Mouse (Mus musculus): ENCODE measurements around the gene Zkscan14.
"Not testable (repeated sequence)": the region's sequence is repeated elsewhere in the genome, so short reads cannot be mapped to it uniquely, and the experiment has no call there.

Zkscan14 gene

DNA sequence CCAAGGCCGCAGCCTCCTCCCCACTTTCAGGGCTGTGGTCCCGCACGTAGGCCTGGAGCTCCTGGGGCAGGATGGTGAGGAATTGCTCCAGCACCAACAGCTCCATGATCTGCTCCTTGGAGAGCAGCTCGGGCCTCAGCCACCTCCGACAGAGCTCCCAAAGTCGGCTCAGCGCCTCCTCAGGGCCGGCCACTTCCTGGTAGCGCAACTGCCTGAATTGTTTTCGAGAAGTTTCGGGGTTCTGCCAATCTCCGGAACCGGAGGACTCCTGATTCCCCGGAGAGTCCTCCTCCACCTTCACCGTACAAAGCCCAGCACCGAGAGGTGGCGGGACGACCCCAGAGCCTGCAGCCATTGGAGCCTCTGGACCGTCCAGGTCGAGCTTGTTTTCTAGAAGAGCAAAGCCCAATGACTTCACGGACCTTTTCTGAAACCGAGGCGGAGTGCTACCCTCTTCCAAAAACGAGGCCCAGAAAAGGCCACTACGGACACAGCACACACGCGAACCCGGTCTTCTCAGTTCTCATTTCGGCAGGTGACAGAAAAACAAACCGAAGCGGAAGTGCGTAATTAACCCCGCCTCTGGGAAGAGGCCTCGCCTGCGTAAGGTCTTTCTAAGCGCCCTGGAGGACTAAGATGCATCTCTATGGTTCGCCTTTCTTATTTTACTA lies at the start of gene Zkscan14:
Zkscan14 (minus strand) TSS at position 548 of the 671 bp plus-strand sequence.
- DNase-seq: peak; percentile 97

DNA sequence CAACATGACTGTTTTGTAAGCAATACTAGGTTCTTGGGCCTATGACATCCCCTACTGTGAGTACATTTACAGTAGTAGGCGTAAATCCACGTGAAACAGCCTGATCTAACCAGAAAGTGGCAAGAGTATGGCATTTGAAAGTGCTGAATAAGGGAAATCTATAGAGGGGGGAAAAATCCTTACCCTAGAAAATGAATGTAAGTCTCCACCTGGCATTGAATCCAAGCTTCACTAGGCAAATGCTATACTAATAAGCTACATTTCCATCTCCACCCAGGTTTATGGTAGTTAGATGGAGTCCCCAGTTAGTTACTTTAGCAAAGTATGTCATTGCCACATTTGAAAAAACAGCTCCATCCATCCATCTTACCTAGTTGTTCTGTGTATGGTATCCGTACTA lies 47.9 kb upstream of the Zkscan14 start:
- DNase-seq: peak; percentile 28

DNA sequence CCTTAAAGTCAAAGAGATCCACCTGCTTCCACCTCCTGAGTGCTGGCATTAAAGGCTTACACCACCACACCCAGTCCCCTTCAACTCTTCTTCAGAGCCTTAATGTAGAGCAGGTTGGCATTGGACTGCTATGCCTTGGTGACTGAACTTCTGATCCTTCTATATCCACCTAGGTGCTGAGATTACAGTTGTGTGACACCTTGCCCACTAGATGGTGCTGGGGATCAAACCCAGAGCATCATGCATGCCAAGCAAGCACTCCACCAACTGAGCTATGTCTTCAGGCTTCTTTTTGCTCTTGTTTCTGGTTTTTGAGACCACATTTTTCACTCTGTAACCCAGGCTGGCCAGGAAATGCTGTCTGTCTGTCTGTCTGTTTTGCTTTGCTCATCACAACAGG lies 33.0 kb upstream of the Zkscan14 start:
- peak; percentile 84 for DNase-seq

DNA sequence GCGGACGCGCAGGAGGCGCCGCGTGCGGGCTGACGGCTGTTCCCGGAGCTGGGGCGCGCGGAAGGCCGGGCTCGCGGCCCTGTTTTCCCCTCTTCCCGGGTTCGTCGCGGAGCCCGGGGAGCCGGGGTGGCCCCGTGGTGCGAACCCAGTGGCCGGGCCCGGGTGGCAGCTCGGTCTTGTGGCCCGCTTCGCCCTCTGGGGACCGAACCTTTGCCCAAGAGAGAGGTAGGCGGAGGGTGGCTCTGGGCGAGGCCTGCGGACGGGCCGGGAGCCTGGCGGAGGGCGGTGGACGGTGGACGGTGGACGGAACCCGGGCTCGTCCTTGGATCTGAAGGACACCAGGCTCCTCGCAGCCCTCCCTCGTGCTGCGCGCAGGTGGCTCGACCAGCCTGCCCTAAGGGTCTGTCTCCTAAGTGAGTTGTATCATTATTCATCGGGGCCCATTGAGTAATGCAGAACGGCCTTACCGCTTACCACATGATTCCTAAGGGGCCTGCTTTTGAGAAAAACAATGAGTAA lies 30.3 kb upstream of the Zkscan14 start:
- no peak for DNase-seq

DNA sequence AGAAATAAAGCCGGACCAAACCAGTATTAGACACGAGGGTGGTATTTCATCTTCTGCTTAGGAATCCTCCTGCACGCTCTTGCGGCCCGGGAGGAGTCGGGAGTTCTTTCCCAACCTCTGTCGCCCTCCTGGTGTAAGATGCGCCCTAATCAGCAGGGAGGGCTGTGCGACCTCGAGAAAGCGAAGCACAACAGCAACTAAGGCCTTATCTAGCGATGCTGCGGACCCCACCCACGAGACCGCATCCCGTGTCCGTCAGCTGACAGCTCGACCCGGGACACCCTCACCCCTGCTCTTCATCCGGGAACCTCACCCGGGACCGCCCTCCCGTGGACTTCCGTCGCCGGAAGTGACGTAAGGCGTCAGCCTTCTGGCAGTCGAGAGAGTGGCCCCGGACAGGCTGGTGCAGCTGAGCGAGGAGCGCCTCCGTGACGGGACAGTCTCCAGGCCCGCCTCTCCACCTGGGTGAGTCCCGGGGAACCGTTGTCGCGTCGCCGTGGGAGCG lies 29.8 kb upstream of the Zkscan14 start, which contains the start of gene Zfp655:
Zfp655 (plus strand) TSS at position 349 of the 505 bp plus-strand sequence.
- peak; percentile 100 for DNase-seq

DNA sequence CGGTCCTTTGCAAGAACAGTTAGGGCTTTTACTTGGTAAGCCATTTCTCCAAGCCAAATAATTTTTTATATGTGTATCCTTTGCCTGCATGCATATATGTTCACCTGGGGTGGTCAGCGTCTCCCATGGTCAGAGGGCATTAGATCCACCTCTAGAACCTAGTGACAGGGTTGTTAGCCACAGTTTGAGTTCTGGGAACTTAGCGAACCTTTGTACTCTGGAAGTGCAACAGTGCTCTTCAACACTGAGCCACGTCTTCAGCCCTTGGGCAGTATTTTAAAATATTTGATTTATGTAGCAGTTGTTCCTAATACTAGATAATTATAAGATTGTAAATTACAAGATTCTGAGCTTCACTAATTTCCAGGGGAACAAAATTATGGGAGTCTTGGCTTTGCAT lies 29.0 kb upstream of the Zkscan14 start:
- DNase-seq: no peak

DNA sequence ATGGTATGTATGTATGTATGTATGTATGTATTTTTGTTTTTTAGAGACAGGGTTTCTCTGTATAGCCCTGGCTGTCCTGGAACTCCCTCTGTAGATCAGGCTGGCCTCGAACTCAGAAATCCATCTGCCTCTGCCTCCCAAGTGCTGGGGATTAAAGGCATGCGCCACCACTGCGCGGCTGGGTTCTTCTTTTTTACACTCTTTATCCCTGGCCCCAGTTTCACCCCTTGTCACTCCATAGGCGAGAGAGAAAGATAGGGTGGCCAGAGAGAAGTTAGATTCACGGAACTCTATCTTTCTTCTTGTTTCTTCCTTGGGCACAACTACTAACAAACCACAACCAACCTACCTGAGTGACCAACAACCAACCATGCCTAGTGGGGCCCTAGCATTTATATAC lies 27.6 kb upstream of the Zkscan14 start:
- DNase-seq: not testable (repeated sequence)

DNA sequence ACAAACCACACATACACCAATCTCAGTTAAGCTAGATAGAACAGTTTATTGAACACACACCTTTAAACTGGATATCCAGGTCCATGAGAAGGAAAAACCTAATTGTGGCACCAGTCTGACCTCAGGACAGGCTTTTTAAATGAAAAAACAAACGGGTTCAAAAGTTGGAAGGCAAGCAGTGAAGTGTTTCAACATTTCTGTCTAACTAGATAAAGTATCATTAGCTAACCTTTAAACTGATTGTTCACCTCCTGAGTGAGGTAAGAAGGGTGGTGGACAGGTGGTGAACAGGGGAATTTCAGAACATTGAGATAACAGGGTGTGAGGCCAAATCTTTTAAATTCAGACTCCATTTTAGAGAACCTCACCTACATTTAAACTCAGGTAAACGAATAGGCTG lies 24.8 kb upstream of the Zkscan14 start:
- DNase-seq: no peak

DNA sequence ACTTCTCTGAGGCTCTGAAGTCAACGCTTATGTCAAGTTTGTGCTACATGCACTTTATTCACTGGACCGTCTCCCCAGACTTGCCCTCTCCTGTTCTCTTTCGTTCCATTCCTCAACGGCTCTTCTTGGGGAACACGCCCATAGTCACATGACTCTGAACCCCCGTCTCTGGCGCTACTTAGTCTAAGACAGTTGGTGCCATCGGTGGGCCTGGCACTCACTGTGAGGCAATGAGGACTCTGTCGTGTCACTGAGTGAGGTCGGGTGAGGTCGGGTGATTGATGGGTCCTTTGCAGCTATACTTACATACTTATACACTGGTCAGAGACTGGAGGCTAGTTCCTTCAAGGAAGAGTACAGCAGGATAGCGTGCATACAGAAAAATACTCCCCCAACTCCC lies 21.7 kb upstream of the Zkscan14 start:
- DNase-seq: no peak

DNA sequence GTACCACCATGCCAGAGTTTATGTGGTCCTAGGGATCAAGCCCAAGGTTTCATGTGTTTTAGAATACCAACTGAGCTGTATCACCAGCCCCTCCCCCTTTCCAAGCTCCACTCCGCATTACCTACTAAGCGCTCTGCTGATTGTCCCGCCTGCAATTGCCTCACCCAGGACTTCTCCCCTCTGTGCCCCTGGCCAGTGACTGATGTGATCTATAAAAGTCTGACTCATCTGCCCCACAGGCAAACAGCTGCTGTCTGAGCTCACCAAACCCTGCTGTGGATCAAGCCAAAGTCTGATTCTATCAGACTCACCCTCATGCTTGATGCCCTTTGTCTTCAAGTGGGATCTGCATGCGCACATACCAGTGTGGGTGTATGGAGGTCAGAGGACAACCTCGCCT lies 21.2 kb upstream of the Zkscan14 start:
- no peak for DNase-seq

DNA sequence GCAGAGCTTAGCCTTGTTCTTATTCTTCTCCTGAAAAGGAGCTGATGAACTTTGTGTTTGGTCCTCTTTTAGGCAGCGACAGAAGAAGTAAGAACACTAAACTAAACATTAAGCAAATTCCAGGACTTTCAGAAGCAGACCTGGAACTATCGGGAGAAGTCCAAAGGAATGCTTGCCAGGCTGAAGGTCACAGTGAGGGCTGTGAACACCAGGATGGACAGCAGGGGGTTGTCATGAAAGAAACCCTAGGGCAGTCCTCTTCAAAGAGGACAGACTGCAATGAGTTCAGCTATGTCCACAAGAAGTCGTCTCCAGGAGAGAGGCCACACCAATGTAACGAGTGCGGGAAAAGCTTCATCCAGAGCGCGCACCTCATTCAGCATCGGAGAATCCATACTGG lies 18.3 kb upstream of the Zkscan14 start:
- no peak for DNase-seq

DNA sequence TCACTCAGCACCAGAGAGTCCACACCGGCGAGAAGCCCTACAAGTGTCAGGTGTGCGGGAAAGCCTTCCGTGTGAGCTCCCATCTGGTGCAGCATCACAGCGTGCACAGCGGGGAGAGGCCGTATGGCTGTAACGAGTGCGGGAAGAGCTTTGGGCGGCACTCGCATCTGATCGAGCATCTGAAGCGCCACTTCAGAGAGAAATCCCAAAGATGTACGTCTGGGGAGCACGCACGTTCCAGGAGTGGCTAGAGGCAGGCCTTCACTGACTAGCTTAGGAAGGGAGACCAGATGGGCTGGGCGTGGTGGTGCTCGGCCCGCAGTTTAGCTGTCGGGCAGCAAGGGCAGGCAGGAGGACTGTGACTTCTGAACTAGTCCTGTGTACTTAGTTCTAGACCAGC lies 17.0 kb upstream of the Zkscan14 start:
- DNase-seq: no peak

DNA sequence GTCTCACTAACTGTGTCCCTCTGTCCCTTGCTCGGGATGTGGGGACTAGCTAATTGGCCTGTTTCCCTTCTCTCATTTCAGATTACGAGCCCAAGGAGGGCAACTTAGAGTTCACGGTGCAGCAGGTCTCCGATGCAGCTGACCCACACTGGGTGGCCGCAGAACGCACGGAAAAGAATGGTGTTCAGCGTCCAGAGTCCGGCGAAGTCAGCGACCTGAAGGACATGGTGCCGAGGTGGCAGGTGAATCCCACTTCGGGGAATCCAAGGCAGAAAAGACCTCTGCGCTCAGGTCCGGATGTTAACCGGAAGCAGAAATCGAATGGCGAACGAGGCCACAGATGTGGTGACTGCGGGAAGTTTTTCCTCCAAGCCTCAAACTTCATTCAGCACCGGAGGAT lies 16.5 kb upstream of the Zkscan14 start:
- no peak for DNase-seq

DNA sequence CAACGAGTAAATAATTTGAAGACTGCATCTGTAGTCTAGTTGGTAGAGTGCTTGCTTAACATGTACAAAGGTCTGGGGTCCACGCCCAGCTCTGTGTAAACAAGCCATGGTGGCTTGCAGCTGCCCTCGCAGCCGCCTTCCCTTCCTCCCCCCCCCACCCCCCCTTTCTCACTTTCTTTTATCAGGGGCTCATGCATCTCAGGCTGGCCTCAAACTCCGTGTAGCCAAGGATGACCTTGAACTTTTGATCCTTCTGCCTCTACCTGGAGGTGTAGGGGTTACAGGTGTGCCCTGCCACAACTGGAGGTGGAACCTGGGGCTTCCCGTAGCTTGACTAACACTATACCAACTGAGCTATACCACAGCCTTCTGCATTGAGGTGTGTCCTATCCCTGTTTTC lies 16.1 kb upstream of the Zkscan14 start:
- no peak for DNase-seq

DNA sequence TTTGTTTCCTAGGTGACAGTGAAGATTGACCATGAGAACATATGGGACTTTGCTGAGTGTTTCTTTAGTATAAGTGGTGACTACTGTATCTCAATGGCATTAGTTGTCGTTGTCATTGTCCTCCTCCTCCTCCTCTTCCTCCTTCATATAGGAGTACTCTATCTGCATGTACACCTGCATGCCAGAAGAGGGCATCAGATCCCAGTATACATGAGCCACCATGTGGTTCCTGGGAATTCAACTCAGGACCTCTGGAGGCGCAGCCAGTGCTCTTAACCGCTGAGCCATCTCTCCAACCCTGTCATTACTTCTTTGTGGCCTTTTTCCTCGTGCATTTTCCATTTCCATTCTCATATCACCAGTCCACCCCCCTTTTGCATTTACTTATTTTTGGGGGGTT lies 13.0 kb upstream of the Zkscan14 start:
- DNase-seq: peak; percentile 80

DNA sequence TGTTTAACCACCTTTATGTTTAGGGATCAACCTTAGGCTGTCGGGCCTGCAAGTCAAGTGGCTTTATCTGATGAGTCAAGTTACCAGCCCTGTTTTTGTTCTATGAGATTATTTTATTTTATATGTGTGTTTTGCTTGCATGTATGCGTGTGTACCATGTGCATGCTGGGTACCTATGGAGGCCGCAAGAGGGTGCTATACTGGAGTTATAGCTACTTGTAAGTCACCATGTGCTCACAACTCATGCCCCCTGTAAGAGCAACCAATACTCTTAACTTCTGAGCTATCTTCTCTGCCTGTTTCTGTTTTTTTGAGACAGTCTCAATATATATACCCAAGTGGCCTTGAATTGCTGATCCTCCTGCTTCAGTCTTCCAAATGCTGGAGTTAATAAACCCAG lies 11.8 kb upstream of the Zkscan14 start:
- DNase-seq: no peak

DNA sequence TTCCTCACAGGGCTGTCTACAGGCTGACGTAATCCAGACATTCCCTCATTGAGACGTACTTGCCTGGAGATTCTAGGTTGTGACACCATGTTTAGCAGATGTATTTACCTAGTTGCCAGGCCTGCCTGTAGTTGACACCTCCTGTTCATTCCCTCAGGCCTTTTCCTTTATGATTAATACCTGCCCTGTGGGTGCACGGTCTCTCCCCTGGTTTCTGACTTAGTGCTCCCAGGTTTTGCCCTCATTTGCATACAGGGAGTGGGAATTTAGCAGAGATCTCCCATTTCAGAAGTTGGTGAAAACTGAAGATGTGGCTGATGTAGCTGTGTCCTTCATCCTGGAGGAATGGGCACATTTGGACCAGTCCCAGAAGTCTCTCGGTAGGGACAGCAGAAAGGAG lies 10.5 kb upstream of the Zkscan14 start:
- DNase-seq: no peak

DNA sequence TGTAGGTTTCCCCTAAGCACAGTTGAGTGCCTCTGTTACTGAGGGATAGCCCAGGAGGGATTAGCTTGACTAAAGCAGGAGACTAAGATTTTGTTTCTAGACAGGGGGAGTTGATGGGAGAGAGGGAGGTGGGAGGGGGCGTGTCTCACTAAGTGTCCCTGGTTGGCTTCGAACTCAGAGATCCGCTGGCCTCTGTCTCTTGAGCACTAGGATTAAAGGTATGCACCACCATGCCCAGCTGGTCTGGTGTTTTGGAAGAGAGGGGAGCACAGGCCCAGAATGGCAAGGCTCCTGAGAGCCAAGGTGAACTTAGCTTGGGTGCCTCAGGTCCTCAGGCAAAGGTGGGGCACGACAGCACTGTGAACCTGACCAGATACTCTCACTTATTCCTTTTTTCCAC lies 9.7 kb upstream of the Zkscan14 start:
- peak; percentile 75 for DNase-seq

DNA sequence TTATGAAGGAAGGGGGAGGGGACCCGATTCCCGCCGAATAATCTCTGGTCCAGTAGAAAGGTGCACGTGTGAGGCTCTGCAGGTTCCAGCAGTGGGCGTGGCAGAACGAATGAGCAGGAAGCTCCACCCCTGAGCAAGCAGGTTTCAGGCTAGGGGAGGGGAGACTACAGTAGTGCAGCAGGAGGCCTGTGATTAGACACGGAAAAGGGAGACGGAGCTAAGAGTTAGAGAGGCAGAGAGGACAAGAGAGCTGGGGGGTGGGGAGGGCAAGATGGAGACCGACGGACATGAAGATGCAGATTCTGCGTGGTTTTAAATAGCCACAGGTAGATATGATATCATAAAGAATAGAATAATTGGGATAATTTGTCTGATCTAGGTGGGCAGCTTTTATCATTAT lies 6.7 kb upstream of the Zkscan14 start:
- DNase-seq: not testable (repeated sequence)

DNA sequence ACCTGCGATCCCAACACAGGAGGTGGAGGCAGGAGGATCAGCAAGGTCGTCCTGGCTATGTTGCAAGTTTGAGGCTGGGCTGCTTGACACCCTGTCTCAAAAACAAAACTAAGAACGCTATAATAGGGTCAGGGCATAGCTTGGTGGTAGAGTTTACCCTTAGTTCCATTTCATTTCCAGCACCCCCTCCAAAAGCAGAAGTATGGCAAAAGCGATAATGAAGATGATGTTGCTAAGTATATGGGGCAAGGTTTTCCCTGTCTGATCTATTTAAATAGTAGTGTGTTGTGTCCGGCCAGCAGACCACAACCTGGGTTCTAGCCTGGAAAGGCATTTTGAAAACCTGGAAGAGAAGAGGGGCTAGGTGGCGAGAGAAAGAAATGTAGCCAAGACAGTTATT lies 6.3 kb upstream of the Zkscan14 start:
- DNase-seq: no peak

DNA sequence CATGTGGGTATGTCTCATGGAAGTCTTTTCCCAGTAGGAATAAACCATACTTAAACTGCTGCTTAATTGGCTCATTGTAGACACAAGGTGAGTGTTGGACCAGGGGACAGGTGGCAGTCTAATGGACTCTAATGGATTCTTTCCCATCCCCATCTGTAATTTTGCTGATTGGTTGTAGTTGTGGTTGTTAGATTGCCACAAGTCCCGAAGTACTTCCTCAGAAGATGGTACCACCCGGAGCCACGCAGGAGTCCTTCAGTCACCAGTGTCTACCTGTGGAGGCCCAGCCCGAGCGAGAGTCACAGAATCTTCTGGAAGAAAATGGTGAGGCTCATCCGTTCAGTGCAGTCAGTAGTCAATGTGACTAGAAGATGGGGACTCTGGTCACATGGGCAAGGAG lies 5.7 kb upstream of the Zkscan14 start:
- peak; percentile 82 for DNase-seq

DNA sequence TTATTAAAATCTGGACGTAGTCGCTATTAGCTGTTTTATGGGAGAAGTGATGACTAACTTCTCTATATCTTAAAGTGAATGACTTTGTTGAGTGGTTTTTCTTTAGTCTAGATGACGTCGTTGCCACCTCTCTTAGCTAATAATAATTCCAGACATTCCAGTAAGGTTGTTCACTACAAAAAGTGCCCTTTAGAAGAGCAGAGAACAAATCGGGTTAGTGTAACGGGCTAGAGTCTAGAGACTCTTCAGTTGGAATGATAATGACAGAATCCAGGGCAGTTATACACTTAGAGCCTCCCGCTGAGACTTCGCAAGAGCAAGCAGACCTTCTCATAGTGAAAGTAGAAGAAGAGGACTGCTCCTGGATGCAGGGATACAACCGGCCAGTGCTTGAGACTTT lies 3.4 kb upstream of the Zkscan14 start:
- no peak for DNase-seq

DNA sequence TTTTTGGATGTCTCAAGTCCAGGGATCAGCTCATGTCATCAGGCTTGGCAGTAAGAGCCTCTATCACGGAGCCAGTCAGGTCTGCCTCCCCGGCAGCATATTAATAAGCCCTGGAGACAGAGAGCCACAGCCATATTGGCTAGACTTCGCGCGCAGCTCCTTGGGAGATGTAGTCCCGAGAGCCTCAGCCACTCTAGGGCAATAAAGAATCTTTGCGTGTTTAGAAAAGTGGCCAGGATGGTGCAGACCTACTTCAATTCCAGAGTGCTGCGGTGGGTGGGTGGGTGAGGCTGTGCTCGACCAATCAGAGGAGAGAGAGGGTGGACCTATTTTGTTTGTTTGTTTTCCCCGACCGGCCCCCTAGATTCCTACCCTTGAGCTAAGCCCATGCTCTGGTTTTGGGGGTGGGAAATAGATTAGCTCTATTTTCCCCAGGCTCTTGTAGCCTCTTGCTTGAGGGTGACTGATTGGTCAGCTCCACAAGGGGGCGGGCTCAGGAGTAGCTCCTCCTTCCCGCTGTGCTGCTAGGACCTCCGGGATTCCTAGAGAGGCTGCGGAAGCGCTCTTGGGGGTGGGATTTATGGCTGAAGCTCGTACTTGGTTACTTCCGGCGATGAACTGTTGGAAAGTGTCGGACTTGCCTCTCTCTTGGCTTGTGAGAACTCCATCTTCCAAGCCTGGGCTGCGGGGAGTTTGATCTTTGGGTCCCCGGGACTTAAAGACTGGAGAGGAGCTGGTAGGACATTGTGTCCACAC lies 2.4 kb upstream of the Zkscan14 start, which contains the start of gene Zkscan5:
Zkscan5 (plus strand) TSS at position 627 of the 756 bp plus-strand sequence.
- peak; percentile 100 for DNase-seq

DNA sequence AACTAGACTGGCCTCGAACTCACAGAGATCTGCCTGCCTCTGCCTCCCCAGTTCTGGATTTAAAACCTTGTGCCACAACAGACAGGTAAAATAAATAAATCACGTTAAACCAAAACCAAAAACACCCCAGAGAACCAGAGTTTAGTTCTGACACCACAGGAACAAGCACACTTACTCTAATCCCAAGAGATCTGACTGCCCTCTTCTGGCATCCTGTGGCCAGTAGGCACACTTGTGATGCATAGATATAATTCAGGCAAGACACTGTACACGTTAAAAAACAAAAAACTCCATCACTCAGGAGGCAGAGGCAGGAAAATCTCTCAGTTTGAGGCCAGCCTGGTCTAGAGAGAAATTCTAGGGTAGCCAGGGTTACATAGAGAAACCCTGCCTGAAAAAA lies 778 bp upstream of the Zkscan14 start:
- no peak for DNase-seq

All from heart, adult 11 months (tissue).